Comparison of ENCODE assay signal across 8 mouse cellular contexts in the genomic region with DNA sequence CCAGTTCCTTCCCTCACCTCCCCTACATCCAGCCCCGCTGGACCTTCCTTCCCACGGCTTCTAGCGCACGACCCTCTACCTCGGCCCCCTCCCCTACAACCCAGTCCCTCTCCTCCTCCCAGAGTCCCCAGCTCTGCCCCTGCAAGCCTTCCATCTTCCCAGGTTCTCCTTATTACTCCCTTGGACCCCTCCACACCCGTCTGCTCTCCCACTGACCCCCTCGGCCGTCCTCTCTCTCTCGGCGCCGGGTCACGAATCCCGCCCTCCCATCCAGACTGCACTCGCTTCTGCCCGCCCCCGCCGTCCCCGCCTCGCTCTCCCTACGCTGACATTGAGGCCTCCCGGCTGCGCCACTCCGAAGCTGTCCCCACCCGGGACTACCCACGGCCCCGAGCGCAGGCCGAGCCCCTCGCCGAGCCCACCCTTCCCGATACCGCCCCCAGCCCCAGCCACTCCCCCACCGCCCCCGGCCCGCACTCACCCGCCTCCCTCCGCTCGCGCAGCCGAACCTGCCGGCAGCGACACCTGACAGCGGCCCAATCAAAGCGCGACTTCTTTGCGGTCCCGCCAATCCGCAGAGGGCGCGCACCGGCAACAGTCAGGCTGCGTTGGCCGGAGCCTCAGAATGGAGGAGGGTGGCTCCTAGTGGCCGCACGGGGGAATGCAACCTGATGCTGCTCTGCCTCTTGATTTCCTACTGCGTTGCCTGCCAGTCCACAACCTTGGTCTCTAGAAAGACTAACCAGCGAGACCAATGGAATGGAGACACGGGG. TPM values are rescaled to one million over a fixed set of nuclear protein-coding genes. Genes with fewer than 3 reads are reported as not detected.
DNase-seq lines count a peak whose midpoint lies in the region; ATAC-seq and TF ChIP-seq lines count a peak whose summit lies in the region.

Gene Ppip5k1, minus strand, starts transcription at position 577 of the 773 bp plus-strand sequence.

- peak; percentile 93 to 96 for DNase-seq in gastrocnemius, adult 8-10 months (ENCODE audit: low spot score in 2 of 2)
- DNase-seq in hindlimb bud, embryonic 11.5 days (ENCODE audit: extremely low spot score, low read depth, low spot score): peak; percentile 79
- peak; percentile 96 to 97 for DNase-seq in left cerebral cortex, adult 8-10 months (ENCODE audit: low spot score in 2 of 2)
- DNase-seq in right cerebral cortex, postnatal 10 days (ENCODE audit: low spot score in 2 of 2): peak; percentile 99
- peak; percentile 89 for DNase-seq in urinary bladder, postnatal 25 days (ENCODE audit: low spot score)

- ATAC-seq in activated CD4-positive, CD25-positive, alpha-beta regulatory T cell, adult 4 months: peak; percentile 99

- H3K27me3 ChIP-seq in megakaryocyte, embryonic 14.5 days (replicated peaks): peaks cover 36% of the 10 kb centered on the region

- TF ChIP-seq POLR2A in cortical plate, adult 2 months (IDR thresholded peaks at IDR 0.05; ENCODE audit: extremely low read depth, insufficient read depth, low read length): peak; percentile 39; the same call in 1 of the 2 replicates

- no peaks in the 10 kb centered on the region for H3K9me3 ChIP-seq in megakaryocyte, embryonic 14.5 days

- peak within 1 kb of the TSS; percentile 91 for H3K27ac ChIP-seq in cortical plate, adult 2 months (ENCODE audit: insufficient read depth, low read length)

- H3K4me1 ChIP-seq in cortical plate, adult 2 months (ENCODE audit: control insufficient read depth, insufficient read depth, low read length): peaks cover 2% of the 10 kb centered on the region
- peaks cover 63% of the 10 kb centered on the region for H3K4me1 ChIP-seq in megakaryocyte, embryonic 14.5 days

- peaks cover 5% of the 10 kb centered on the region for H3K36me3 ChIP-seq in megakaryocyte, embryonic 14.5 days (replicated peaks; ENCODE audit: low read length)

- TF ChIP-seq CTCF in cortical plate, adult 2 months (IDR thresholded peaks at IDR 0.05; ENCODE audit: extremely low read depth, insufficient read depth, low read length): peak; percentile 81

- H3K4me3 ChIP-seq in cortical plate, adult 2 months (ENCODE audit: insufficient read depth, low read length): peak within 1 kb of the TSS; percentile 93
- H3K4me3 ChIP-seq in megakaryocyte, embryonic 14.5 days (replicated peaks): peak within 1 kb of the TSS; percentile 95

RNA-seq across cellular contexts. Expression of gene Ppip5k1, which starts in this region (rescaled TPM):
- 1 to 10 TPM; 9.6 to 9.8 TPM for polyA plus RNA-seq in activated CD4-positive, CD25-positive, alpha-beta regulatory T cell, adult 4 months (2017; shearing (Covaris generic))
- polyA plus RNA-seq in cortical plate, adult 2 months (2012; rRNA removed): 95.8 and 103 TPM in 2 replicates
- 100 to 1,000 TPM in 2 of 4 experiments, 10 to 100 TPM in 2; 97.7 to 103 (median 99.7) TPM for total RNA-seq in gastrocnemius, adult 8-10 months (2022)
- 100 to 1,000 TPM; 121 to 145 (median 130) TPM for total RNA-seq in left cerebral cortex, adult 8-10 months (2022)
- 1.9 TPM in 1 of 2 replicates, not detected in the other for polyA plus RNA-seq in megakaryocyte, embryonic 14.5 days (2012; ENCODE audit: insufficient read depth, low replicate concordance)

Comparison
In these comparisons a context has a peak if more than half of its experiments do, and no peak if none do; other contexts are left out.
1. Peak in every context shown above with its lines: DNase-seq, ATAC-seq, H3K4me3 ChIP-seq and H3K27ac ChIP-seq.